Mouse (Mus musculus) ovary, postnatal 10 days (tissue): Measurements from ENCODE around the gene Vmn2r91.
"Not testable (repeated sequence)": the region's sequence is repeated elsewhere in the genome, so short reads cannot be mapped to it uniquely, and the experiment has no call there.

Source experiments
- DNase-seq: peaks from one replicate; pipeline ENCODE4 v3.0.0; 2022; ENCODE audit warnings: low spot score

The Vmn2r91 gene

DNA sequence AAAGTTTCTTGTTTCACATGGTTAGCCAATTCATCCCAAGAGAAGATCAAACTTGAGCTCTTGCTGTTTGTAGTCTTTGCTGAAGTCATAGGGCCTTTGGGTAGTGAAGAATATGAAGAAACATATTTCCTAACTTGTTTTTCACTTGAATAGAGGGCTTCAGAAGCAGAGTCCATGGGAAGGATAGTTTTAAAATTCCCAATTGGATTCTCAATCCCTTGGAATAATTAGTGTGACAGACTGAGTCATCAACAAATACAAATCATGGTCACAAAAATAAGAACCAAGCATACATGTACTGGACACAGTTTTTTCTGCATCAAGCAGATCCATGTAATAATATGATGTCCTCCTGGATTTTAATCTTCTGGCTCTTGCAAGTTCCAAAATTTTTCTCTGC, at the start of gene Vmn2r91:
Vmn2r91 (plus strand) TSS at position 301 of the 400 bp plus-strand sequence.
- not testable (repeated sequence) for DNase-seq

DNA sequence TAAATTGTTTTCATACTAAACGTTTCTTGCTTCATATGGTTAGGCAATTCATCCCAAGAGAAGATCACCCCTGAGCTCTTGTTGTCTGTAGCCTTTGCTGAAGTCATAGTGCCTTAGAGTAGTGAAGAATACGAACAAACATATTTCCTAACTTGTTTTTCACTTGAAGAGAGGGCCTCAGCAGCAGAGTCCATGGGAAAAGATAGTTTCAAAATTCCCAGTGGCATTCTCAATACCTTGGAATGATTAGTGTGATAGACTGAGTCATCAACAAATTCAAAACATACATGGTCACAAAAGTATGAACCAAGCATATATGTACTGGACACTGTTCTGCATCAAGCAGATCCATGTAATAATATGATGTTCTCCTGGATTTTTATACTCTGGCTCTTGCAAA, 35.7 kb upstream of the Vmn2r91 start, which contains the start of gene Vmn2r124:
Vmn2r124 (plus strand) TSS at position 301 of the 400 bp plus-strand sequence.
- DNase-seq: no peak

DNA sequence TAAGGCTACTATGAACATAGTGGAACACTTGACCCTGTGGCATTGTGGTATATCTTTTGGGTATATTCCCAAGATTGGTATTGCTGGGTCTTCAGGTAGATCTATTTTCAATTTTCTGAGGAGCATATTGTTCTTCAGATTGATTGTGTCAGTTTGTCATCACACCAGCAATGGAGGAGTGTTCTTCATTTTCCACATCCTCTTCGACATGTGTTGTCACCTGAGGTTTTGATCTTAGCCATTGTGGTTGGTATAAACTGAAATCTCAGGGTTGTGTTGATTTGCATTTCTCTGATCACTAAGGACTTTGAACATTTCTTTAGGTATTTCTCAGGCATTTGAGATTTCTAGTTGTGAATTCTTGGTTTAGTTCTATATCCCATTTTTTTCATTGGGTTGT, 10.8 kb downstream of the Vmn2r91 start:
- DNase-seq: not testable (repeated sequence)

GRCm38 (mm10) chr17:18102265-18102664, 17.4 kb downstream of the Vmn2r91 start:
- not testable (repeated sequence) for DNase-seq

GRCm38 (mm10) chr17:18151587-18151986, 66.8 kb downstream of the Vmn2r91 start, which contains the start of gene Vmn2r92:
Gene Vmn2r92 (plus strand): TSS chr17:18151887.
- not testable (repeated sequence) for DNase-seq

GRCm38 (mm10) chr17:18161194-18161593, 76.4 kb downstream of the Vmn2r91 start:
- DNase-seq: not testable (repeated sequence)
